Mouse (Mus musculus): Measurements from ENCODE around the gene Ilk. TPM values are rescaled to one million over a fixed set of nuclear protein-coding genes. Genes with fewer than 3 reads are reported as not detected.

Gene Ilk
- polyA plus RNA-seq (2015; fragmentation: Nextera tagmentation; extraction: Ambion mirVana), result 153 and 175 TPM in 2 replicates

DNA sequence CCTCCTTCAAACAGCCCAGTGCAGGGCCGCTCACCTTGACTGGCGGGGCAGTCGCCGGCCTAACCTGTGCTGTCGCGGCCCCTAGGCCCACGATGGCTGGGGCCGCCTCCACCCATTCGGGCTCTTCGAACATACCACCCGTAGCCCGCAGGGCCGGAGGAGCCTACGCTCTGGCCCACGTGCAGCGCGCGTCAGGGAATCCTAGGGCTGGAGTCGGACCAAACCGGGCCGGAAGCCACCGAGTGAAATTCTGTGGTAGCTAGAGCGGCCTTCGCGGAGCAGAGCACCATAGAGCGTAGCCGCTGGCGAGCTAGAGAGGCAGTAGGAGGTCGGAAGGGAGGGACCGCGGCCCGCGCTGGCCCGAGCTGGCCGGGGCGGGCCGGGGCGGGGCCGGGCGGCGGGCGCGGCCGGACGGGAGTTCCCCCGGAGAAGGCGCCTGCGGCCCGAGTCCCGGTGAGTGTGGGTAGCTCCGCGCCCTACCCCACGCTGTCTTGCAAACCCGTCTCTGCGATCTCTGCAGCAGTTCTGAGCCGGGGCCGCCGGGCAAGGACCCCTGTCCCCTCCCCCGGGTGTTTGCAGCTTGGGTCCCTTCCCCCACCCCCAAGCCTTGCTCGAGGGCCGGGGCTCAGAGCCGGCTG is at the start of gene Ilk:
Ilk (plus strand) TSS at position 329 of the 638 bp plus-strand sequence.

DNA sequence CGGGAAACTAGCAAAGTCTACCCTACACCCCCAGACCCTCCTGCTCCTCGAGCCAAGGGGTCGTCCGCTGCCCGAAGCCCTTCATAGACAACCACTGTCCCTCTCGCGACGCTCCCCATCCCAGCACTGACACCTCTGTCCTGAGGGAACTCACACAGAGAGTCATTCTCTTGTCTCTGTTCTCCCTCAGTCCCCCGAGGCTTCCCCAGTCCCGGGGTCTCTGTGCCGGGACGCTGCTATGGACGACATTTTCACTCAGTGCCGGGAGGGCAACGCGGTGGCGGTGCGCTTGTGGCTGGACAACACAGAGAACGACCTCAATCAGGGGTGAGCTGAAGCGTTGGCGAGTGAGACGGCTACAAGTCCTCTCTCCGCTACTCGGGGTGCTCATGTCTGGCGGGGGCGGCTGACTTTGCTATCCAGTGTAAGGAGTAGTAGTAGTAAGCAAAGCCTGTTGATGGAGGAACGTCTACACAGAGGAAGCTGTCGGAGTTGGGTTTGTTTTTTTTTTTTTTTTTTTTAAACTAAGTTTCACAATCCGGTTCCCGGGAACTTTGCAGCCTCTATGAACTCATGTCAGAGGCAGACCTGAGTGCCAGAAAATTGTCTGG is 624 bp downstream of the Ilk start, which contains the start of gene Rrp8:
Rrp8 (minus strand) TSS at position 475 of the 611 bp plus-strand sequence.

DNA sequence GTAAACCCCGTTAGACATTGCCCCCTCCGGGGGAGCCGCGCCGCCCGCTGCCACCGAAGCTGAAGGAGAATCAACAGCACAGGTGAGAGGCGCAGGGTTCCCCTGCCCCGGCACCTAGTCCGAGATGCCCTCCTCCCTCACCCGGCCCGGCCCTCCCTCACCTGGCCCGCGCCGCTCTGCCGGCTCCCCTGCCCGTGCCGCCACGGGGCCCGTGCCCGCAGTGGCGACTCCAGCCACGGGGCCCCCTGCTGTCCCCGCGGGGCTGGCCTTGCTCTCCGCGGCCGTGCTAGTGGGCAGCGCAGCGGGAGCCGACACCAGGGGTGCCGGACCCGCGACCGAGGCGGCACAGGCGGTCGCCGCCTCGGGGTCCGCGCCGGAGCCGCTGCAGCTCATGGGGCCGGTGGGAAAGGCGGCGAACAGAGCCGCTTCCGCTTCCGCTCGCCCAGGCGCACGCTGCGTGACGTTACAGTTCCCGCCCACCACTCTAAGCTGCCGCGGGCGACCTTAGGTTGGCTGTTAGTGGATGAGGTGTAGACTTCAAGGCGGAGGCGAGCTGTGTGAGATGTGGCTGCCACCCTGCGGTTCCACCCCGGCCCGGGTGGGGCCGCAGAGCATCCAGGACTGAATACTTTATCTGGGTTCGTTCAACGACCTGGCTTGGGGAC is 7.7 kb downstream of the Ilk start, which contains the start of gene Taf10:
Taf10 (minus strand) TSS at position 436 of the 665 bp plus-strand sequence.

DNA sequence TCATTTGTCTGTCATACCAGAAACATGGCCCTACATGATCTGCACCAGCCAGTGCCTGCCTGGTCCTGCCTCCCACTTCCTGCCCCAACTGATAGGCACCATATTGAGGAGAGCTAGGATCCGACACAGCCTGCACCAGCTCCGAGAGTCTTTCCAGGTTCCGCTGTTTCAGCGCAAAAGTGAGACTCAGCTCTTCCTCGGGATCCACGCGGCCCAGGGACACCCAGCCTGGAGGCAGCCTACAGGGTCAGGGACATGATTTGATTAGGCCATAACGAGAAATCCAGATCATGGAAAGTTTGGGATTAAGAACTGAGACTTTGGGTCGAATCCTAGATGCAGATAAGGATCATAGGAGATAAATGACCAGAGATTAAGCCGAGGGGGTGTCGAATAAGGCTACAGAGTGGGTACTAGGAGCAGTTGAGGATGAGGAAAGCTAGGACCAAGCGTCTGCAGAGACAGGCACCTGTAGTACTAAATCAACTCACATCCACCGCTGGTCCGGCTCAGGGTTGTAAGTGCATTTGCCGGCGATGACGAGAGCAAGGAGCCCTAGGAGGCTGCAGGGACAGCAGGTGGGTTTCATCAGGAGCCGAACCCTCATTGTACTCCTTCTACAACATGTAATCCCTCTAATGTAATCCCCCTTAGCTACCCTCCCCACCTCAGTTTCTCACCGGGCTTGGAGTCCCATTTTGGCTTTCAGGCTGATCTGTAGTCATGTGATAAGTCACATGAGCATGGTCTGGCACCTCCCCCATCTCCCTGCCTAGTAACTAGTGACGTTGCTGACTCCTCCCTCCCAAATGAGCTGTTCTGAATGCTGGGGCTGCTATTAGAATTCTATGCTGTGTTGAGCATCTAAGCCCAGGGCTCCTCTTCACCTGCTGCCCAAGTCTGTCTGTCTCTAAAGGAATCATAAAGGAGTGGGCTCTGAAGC is 15.4 kb downstream of the Ilk start, which contains the start of gene Tpp1:
Tpp1 (minus strand) TSS at position 745 of the 943 bp plus-strand sequence.

DNA sequence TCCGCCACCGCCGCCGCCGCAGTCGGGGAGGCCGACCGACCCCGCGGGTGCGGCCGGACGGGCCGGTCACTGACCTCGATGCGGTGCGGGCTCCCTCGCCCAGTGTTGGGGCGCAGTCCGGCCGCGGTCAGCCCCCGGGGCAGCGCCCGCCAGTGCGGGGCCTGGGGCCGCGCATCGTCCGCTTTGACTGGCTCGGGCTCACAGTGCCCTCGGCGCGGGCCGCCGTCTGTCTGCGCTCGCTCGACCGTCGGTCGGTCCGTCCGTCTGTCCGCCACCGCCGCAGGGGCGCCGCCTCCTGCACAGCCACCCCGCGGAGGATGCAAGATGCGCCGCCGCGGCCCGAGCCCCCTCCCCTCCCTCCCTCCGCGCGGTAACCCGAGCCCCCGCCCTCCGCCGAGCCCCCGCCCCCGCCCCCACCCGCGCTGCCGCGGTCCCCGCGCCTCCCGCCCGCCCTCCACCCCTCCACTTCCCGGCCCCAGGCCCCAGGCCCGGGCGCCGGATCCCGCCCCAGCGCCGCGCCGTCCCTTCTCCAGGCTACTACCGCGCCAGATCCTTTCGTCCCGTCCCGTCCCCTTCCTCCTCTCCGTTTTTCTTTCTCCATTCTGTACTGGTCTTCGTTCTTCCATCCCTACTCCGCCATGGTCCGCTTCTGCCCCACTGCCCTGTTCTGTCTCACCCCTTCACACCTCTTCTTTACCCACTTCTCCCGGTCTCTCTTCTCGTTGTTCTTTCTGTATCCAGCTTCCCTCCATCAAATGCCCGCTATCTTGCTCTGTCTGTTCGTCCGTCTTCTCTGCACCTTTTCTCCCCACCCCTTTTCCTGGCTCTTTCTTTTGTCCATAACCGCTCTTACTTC is 51.1 kb downstream of the Ilk start, which contains the start of gene Dchs1:
Dchs1 (minus strand) TSS at position 370 of the 856 bp plus-strand sequence.

Other genes starting within 250 kb of the Ilk start
- gene Smpd1, start 182.2 kb upstream of the Ilk start, polyA plus RNA-seq (2015; fragmentation: Nextera tagmentation; extraction: Ambion mirVana), result 17.5 and 18.0 TPM in 2 replicates
- gene Apbb1, start 154.9 kb upstream of the Ilk start, polyA plus RNA-seq (2015; fragmentation: Nextera tagmentation; extraction: Ambion mirVana), result 3.4 and 4.6 TPM in 2 replicates
- gene Hpx, start 136.5 kb upstream of the Ilk start, polyA plus RNA-seq (2015; fragmentation: Nextera tagmentation; extraction: Ambion mirVana), result 0.61 and 0.69 TPM in 2 replicates
- 6.0 and 8.5 TPM in 2 replicates for gene Trim3, start 103.0 kb upstream of the Ilk start, polyA plus RNA-seq (2015; fragmentation: Nextera tagmentation; extraction: Ambion mirVana)
- gene Timm10b, start 96.5 kb upstream of the Ilk start, polyA plus RNA-seq (2015; fragmentation: Nextera tagmentation; extraction: Ambion mirVana), result 172 and 176 TPM in 2 replicates
- gene Arfip2, start 96.2 kb upstream of the Ilk start, polyA plus RNA-seq (2015; fragmentation: Nextera tagmentation; extraction: Ambion mirVana), result 17.2 and 22.3 TPM in 2 replicates
- gene Gm45799, start 96.0 kb upstream of the Ilk start, polyA plus RNA-seq (2015; fragmentation: Nextera tagmentation; extraction: Ambion mirVana), result 30.2 and 33.3 TPM in 2 replicates
- gene Dnhd1, start 85.8 kb upstream of the Ilk start, polyA plus RNA-seq (2015; fragmentation: Nextera tagmentation; extraction: Ambion mirVana), result 0.37 and 0.51 TPM in 2 replicates
- gene Rrp8, start 793 bp downstream of the Ilk start, polyA plus RNA-seq (2015; fragmentation: Nextera tagmentation; extraction: Ambion mirVana), result 17.3 and 17.4 TPM in 2 replicates
- 135 and 154 TPM in 2 replicates for gene Taf10, start 7.8 kb downstream of the Ilk start, polyA plus RNA-seq (2015; fragmentation: Nextera tagmentation; extraction: Ambion mirVana)
- 43.0 and 44.6 TPM in 2 replicates for gene Tpp1, start 15.6 kb downstream of the Ilk start, polyA plus RNA-seq (2015; fragmentation: Nextera tagmentation; extraction: Ambion mirVana)
- 1.6 and 2.4 TPM in 2 replicates for gene Dchs1, start 51.1 kb downstream of the Ilk start, polyA plus RNA-seq (2015; fragmentation: Nextera tagmentation; extraction: Ambion mirVana)
- gene Mrpl17, start 74.5 kb downstream of the Ilk start, polyA plus RNA-seq (2015; fragmentation: Nextera tagmentation; extraction: Ambion mirVana), result 255 and 272 TPM in 2 replicates
- 0.65 and 2.0 TPM in 2 replicates for gene Gm4070, start 217.4 kb downstream of the Ilk start, polyA plus RNA-seq (2015; fragmentation: Nextera tagmentation; extraction: Ambion mirVana)

Data from spleen, postnatal 0 days (tissue).